ENCODE assay signal across 20 mouse cellular contexts in genomic region chr15:62231709-62232108, GRCm38 (mm10).
DNase-seq lines count a peak whose midpoint lies in the region; TF ChIP-seq lines count a peak whose summit lies in the region.
"Had no signal": no experiment of that assay in that cellular context is flagged by ENCODE, and none has a peak within 500 bp of the region (broad histone marks: within the 10 kb centered on the region; RNA-seq: fewer than 3 reads in every experiment).

No protein-coding gene starts in this region.

- H3K27ac ChIP-seq in heart, embryonic 10.5 days, result 0 out of 2 replicates have a peak overlapping the region, but pooled peaks have one; percentile 14
- peak overlapping the region; percentile 11 for H3K27ac ChIP-seq in MEL (ENCODE audit: control insufficient read depth, low read depth, low read length)

- 0 out of 2 replicates have a peak, but pooled peaks cover 4% of the 10 kb centered on the region for H3K4me1 ChIP-seq in heart, embryonic 10.5 days
- peaks cover 0 to 3% of the 10 kb centered on the region in 2 experiments; a peak in 2 of 4 replicates for H3K4me1 ChIP-seq in MEL (ENCODE audit: control insufficient read depth in 1 of 2, insufficient read depth in 2 of 2, low read length in 2 of 2)

- TF ChIP-seq RAD21 in MEL (IDR thresholded peaks at IDR 0.05; ENCODE audit: low read depth, low read length), result no peak

- no peak for TF ChIP-seq CTCF in MEL (IDR thresholded peaks at IDR 0.05 in 2 of 3, conservative IDR thresholded peaks at IDR 0.05 in 1 of 3; ENCODE audit: control insufficient read depth in 1 of 3, insufficient read depth in 1 of 3, low read depth in 2 of 3, low read length in 3 of 3, poor library complexity in 1 of 3, severe bottlenecking in 1 of 3)

- H3K27me3 ChIP-seq in heart, embryonic 10.5 days (ENCODE audit: insufficient read depth, poor library complexity, severe bottlenecking), result peaks cover 8% of the 10 kb centered on the region; the same call in 1 of the 2 replicates
- no peaks in the 10 kb centered on the region for H3K27me3 ChIP-seq in MEL (ENCODE audit: control insufficient read depth in 1 of 2, insufficient read depth in 2 of 2, low read length in 2 of 2)
- H3K27me3 ChIP-seq: CH12.LX, Patski had no signal

- H3K36me3 ChIP-seq in heart, embryonic 10.5 days, result no peaks in the 10 kb centered on the region
- peaks cover 29 to 42% of the 10 kb centered on the region in 2 experiments for H3K36me3 ChIP-seq in MEL (ENCODE audit: control insufficient read depth in 1 of 2, insufficient read depth in 2 of 2, low read length in 2 of 2)

- H3K9ac ChIP-seq in MEL (ENCODE audit: control insufficient read depth, low read depth, low read length, poor library complexity, severe bottlenecking), result no peak overlapping the region

- intact Hi-C loops in heart, postnatal 25 days (cut with DNase I), result loop anchor here (5.0 kb wide), 1 partner anchor 59 kb away; no protein-coding TSS in a partner anchor
- intact Hi-C loops in left cerebral cortex, postnatal 25 days (cut with DNase I), result no loop called here

- no peak overlapping the region for H3K4me3 ChIP-seq in heart, embryonic 10.5 days
- H3K4me3 ChIP-seq in MEL (ENCODE audit: control insufficient read depth in 1 of 2, insufficient read depth in 1 of 2, low read depth in 2 of 2, low read length in 2 of 2), result no peak overlapping the region

- no peak; a peak in 1 of 4 replicates for TF ChIP-seq POLR2A in MEL (IDR thresholded peaks at IDR 0.05; ENCODE audit: control insufficient read depth in 1 of 2, insufficient read depth in 1 of 2, low read depth in 1 of 2, low read length in 2 of 2, poor library complexity in 1 of 2)

- WGBS in heart, embryonic 10.5 days, result 61% methylated on average over 2 of the region's 2 CpGs

- H3K9me3 ChIP-seq in heart, embryonic 10.5 days, result no peaks in the 10 kb centered on the region
- H3K9me3 ChIP-seq in MEL (replicated peaks; ENCODE audit: insufficient read depth, low read length), result no peaks in the 10 kb centered on the region
- H3K9me3 ChIP-seq: G1E had no signal

- DNase-seq in heart, embryonic 10.5 days (ENCODE audit: low spot score), result no peak
- no peak for DNase-seq in heart, postnatal 25 days (ENCODE audit: low spot score)
- DNase-seq in MEL (ENCODE audit: low read depth, low spot score), result no peak
- peak; percentile 8 for DNase-seq in forelimb bud, embryonic 11.5 days (ENCODE audit: low read depth, low spot score)
- DNase-seq in left cerebral cortex, postnatal 25 days (ENCODE audit: low spot score in 2 of 2), result no peak
- no peak for DNase-seq in lung, postnatal 10 days
- DNase-seq: adrenal gland, adult 2 months; adrenal gland, adult 8-10 months; adrenal gland, postnatal 10 days; adrenal gland, postnatal 14 days; adrenal gland, postnatal 25 days; adrenal gland, postnatal 36 days; B cell, adult 2 months; cerebellum, adult 11 months; cerebellum, adult 11-12 months; cerebellum, adult 18-20 months; cerebellum, adult 2 months had no signal

- TF ChIP-seq EP300 in MEL (IDR thresholded peaks at IDR 0.05; ENCODE audit: low read depth in 1 of 2, low read length in 2 of 2), result no peak

- peaks cover 10% of the 10 kb centered on the region; the same call in 1 of the 2 replicates for H3K79me2 ChIP-seq in MEL (ENCODE audit: control insufficient read depth, insufficient read depth, low read length, poor library complexity)

TF ChIP-seq in MEL, 35 proteins besides CTCF, POLR2A, EP300 and RAD21:
- TF ChIP-seq KAT2A (conservative IDR thresholded peaks at IDR 0.05; ENCODE audit: low read depth, low read length) (no peak), TBP (IDR thresholded peaks at IDR 0.05; ENCODE audit: low read depth, low read length) (no peak), GATA1 (IDR thresholded peaks at IDR 0.05; ENCODE audit: low read depth, low read length) (no peak), ELF1 (IDR thresholded peaks at IDR 0.05; ENCODE audit: low read depth, low read length) (no peak), ZKSCAN1 (IDR thresholded peaks at IDR 0.05; ENCODE audit: low read depth, low read length) (0 out of 2 replicates have a peak, but pooled peaks have one; percentile 9), MYB (IDR thresholded peaks at IDR 0.05; ENCODE audit: low read depth, low read length) (0 out of 2 replicates have a peak, but pooled peaks have one; percentile 7), E2F4 (IDR thresholded peaks at IDR 0.05; ENCODE audit: borderline replicate concordance, low read depth, low read length) (no peak), BHLHE40 (IDR thresholded peaks at IDR 0.05; ENCODE audit: borderline replicate concordance, low read depth, low read length) (no peak), CHD2 (IDR thresholded peaks at IDR 0.05; ENCODE audit: low read length) (no peak), HCFC1 (IDR thresholded peaks at IDR 0.05; ENCODE audit: low read depth, low read length) (no peak), USF2 (IDR thresholded peaks at IDR 0.05; ENCODE audit: borderline replicate concordance in 1 of 2, insufficient read depth in 1 of 2, low read depth in 1 of 2, low read length in 2 of 2) (no peak), TCF12 (IDR thresholded peaks at IDR 0.05; ENCODE audit: low read depth, low read length) (no peak), POLR2AphosphoS2 (IDR thresholded peaks at IDR 0.05; ENCODE audit: low read length) (peak; percentile 74), JUND (IDR thresholded peaks at IDR 0.05; ENCODE audit: low read depth, low read length) (no peak), MAFK (IDR thresholded peaks at IDR 0.05; ENCODE audit: borderline replicate concordance, low read depth, low read length) (no peak), USF1 (IDR thresholded peaks at IDR 0.05; ENCODE audit: low read depth, low read length) (no peak), ETS1 (IDR thresholded peaks at IDR 0.05; ENCODE audit: low read depth, low read length) (0 out of 2 replicates have a peak, but pooled peaks have one; percentile 11), ZC3H11A (IDR thresholded peaks at IDR 0.05; ENCODE audit: low read depth, low read length) (no peak), RCOR1 (IDR thresholded peaks at IDR 0.05; ENCODE audit: low read depth, low read length) (no peak), CHD1 (IDR thresholded peaks at IDR 0.05; ENCODE audit: low read depth, low read length) (peak; percentile 91; the same call in 1 of the 2 replicates), POLR2AphosphoS5 (IDR thresholded peaks at IDR 0.05; ENCODE audit: borderline replicate concordance, low read depth, low read length) (0 out of 2 replicates have a peak, but pooled peaks have one; percentile 29), MAZ (IDR thresholded peaks at IDR 0.05; ENCODE audit: low read depth, low read length) (peak; percentile 64; the same call in 1 of the 2 replicates), SMC3 (IDR thresholded peaks at IDR 0.05; ENCODE audit: low read depth, low read length) (no peak)
